Mouse (Mus musculus): ENCODE data around the gene Dck. TPM values are rescaled to one million over a fixed set of nuclear protein-coding genes. Genes with fewer than 3 reads are reported as not detected.

The Dck gene
- polyA plus RNA-seq, 3 experiments from 2014 or later = 39.4 to 97.7 (median 42.7) TPM

DNA sequence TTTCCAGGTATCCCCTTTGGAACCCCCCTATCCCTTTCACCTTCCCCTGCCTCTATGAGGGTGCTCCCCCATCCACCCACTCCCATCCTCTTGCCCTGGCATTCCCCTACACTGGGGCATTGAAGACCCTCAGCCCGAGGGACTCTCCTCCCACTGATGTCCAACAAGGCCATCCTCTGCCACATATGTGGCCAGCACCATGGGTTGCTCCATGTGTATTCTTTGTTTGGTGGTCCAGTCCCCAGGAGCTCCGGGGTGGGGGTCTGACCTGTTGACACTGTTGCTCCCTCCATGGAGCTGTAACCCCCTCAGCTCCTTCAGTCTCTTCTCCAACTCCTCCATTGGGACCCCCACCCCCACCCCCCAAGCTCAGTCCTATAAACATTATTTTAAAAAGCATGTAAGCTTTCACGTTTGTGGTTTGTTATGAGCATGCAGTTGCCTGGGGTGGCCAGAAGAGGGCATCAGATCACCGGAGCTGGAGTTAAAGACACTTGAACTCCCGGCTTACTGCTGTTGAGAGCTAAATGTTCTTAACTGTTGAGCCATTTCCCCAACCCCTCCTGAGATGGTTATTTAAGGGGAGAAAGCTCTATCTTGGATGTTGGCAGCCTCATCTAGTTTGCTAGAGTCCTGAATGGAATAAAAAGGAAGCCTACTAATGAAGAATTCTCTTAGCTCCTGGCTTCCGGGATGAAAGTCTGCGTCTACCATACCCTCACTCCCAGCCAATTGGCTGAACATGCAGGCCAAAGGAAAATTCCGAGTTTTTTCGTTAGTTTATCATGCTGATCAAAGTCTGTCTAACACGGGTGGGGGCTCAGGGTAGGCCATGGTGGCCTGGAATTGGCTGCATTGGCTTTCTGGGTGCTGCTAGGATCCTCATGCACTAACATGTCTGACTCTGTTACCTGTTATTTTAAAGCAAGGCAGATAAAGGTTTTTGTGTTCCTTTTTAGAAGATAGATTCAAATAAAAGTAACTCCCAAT is 26.8 kb downstream of the Dck start:
- peak; percentile 74 for ATAC-seq

GRCm38 (mm10) chr5:88793676-88794075 is 28.9 kb downstream of the Dck start:
- no peak for ATAC-seq

DNA sequence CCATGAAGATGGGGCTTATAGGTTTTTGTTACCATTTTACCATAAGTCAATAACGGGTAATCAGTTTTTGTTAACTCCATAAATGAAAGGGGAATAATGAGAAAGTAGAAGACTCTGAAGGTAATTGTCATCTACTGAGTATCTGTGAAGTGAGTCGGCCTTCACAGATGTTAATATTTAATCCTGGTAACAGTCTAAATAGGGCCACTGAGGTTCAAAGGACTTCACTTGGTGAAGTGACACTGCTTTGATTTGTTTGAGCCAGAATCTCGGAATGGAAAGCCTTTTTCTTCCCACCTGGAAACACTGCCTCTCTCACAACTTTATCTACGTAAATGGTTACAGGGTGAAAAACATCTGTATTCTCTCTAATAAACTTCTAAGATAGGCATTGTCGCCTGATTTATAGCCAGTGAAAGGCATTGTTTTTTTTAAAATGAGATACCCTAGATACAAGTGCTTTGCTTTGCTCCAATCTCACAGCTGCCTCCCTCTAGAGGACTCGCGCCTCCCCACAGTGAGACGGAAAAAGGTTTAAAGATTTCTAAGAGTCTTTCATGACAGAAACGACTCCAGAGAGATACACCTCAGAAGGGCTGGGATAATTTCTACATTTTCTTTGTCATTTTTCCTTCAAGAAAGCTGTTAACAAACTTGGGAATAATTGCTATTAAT is 31.3 kb downstream of the Dck start:
- ATAC-seq = no peak

DNA sequence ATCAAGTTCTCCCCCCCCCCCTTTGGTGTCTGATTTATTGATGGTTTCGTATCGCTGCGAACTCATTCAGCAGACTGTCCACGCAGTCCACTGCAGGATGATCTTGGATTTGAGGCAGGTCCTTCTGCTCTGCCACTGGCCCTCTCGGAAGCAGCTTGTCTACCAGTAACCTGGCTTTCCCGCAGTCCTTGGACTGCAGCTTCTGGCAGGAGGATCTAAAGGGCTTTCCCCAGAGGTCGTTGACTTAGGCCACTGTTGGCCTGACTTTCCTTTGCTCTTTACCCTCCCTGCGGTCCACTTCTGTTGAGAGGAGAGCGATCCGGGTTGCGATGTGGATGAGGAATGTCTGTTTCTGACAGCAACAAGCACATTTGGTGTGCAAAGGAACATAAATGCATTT is 31.8 kb downstream of the Dck start:
- no peak for ATAC-seq

- ATAC-seq = no peak
Observed at GRCm38 (mm10) chr5:88797121-88797520, 32.3 kb downstream of the Dck start.

DNA sequence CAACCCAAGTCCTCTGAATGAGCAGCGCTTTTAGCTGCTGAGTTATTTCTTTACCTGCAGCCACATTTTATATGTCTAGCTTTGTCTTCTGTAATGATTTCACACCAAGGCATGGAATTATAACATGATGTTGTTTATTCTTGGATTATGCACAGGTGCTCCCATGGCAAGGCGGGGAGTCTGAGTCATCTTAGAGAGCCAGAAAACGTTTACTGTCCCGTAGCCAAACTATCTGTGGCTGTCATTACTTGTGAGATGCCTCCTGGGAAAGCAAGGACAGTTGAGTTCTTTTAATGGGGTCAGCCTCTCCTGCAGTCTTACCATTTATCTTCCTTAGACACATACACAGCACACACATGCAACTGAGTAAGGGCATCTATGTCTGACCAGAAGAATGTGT is 40.8 kb downstream of the Dck start:
- no peak for ATAC-seq

- ATAC-seq = no peak
Observed at GRCm38 (mm10) chr5:88806278-88806677, 41.5 kb downstream of the Dck start.

GRCm38 (mm10) chr5:88807342-88807741 is 42.5 kb downstream of the Dck start:
- ATAC-seq = no peak

DNA sequence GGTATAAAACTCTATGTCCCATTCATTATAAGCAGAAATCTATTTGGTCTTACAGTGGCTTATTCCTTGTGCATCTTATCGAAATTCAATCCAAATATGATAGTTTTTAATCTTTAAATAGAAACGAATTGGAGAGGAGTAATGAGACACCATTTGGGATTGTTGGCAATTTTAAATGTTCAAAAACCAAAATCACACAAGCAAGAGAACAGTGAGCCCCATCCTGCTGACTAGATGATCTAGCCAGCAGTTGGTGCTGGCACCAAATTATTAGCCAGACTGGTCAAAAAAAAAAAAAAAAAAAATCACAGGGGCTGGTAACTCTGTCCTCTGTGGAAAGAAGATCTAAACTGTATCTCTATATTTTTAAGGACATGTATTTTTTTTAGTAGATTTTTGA is 48.4 kb downstream of the Dck start:
- no peak for ATAC-seq

- no peak for ATAC-seq
Observed at GRCm38 (mm10) chr5:88814552-88814951, 49.8 kb downstream of the Dck start.

GRCm38 (mm10) chr5:88821542-88821941 is 56.7 kb downstream of the Dck start:
- no peak for ATAC-seq

DNA sequence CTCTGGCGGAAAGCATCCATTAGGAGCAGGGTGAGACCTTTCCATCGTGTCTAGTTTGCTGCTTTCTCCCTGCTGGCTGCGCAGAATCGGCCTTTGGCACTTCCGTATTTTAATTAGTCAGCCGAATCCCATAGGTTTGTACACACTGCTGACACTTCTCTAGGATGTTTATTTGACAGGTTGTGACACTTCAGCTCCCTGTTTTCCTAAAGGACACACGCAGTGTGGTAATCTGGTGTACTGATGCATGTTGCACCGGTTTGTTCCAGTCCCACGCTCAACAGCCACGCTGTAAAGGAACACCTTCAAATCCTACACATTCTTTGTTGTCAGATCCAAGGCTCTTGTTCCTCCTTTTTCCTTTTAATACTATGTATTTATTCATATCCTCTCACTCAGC is 60.0 kb downstream of the Dck start:
- ATAC-seq = no peak

- ATAC-seq = no peak
Observed at GRCm38 (mm10) chr5:88829835-88830571, 65.2 kb downstream of the Dck start.

GRCm38 (mm10) chr5:88830880-88831279 is 66.1 kb downstream of the Dck start:
- no peak for ATAC-seq

- no peak for ATAC-seq
Observed at GRCm38 (mm10) chr5:88831935-88832334, 67.1 kb downstream of the Dck start.

Other genes with a start within 250 kb of the Dck start
- gene Jchain, start 237.1 kb upstream of the Dck start, polyA plus RNA-seq (2017; shearing (Covaris generic)) = 10 to 100 TPM; 13.7 to 95.4 (median 24.5) TPM
- 10 to 100 TPM; 84.0 to 91.4 (median 88.5) TPM for gene Utp3, start 210.5 kb upstream of the Dck start, polyA plus RNA-seq (2017; shearing (Covaris generic))
- 1 to 10 TPM; 2.2 to 3.8 (median 3.7) TPM for gene Rufy3, start 200.0 kb upstream of the Dck start, polyA plus RNA-seq (2017; shearing (Covaris generic))
- 10 to 100 TPM in 1 of 3 experiments, 1 to 10 TPM in 2; 5.7 to 10.0 (median 7.8) TPM for gene Grsf1, start 88.8 kb upstream of the Dck start, polyA plus RNA-seq (2017; shearing (Covaris generic))
- gene Mob1b, start 44.1 kb upstream of the Dck start, polyA plus RNA-seq (2017; shearing (Covaris generic)) = 10 to 100 TPM in 1 of 3 experiments, 1 to 10 TPM in 2; 8.8 to 11.5 (median 8.9) TPM
- gene Slc4a4, start 121.8 kb downstream of the Dck start, polyA plus RNA-seq (2017; shearing (Covaris generic)) = under 1 TPM in 1 of 3 experiments, not detected in 2; 0.09 TPM

Data from inflammation-experienced regulatory T-cells, adult 6 months (primary cell).